Comparison of ENCODE assay signal across 15 mouse cellular contexts in genomic region chr5:149392420-149392988, GRCm38 (mm10). TPM values are rescaled to one million over a fixed set of nuclear protein-coding genes. Genes with fewer than 3 reads are reported as not detected.
A peak's percentile ranks its signal among the peaks of the same experiment; 100 is the strongest.
DNase-seq lines count a peak whose midpoint lies in the region; ATAC-seq and TF ChIP-seq lines count a peak whose summit lies in the region.
"Had no signal": no experiment of that assay in that cellular context is flagged by ENCODE, and none has a peak within 500 bp of the region (broad histone marks: within the 10 kb centered on the region; RNA-seq: fewer than 3 reads in every experiment).

No protein-coding gene starts in this region.

- H3K9me3 ChIP-seq in hindbrain, postnatal 0 days (ENCODE audit: low read length): no peaks in the 10 kb centered on the region
- 0 out of 2 replicates have a peak, but pooled peaks cover 5% of the 10 kb centered on the region for H3K9me3 ChIP-seq in hindbrain, embryonic 14.5 days (ENCODE audit: control insufficient read depth, low read length)
- no peaks in the 10 kb centered on the region for H3K9me3 ChIP-seq in embryonic facial prominence, embryonic 11.5 days (replicated peaks; ENCODE audit: control insufficient read depth, low read length)
- no peaks in the 10 kb centered on the region for H3K9me3 ChIP-seq in stomach, embryonic 14.5 days (ENCODE audit: control insufficient read depth, low read depth, low read length)

- no peaks in the 10 kb centered on the region for H3K27me3 ChIP-seq in hindbrain, postnatal 0 days (ENCODE audit: insufficient read depth, low read length)
- H3K27me3 ChIP-seq in hindbrain, embryonic 14.5 days (ENCODE audit: control insufficient read depth, insufficient read depth, low read length): no peaks in the 10 kb centered on the region
- no peaks in the 10 kb centered on the region for H3K27me3 ChIP-seq in testis, adult 2 months (ENCODE audit: control insufficient read depth, insufficient read depth, low read length)
- no peaks in the 10 kb centered on the region for H3K27me3 ChIP-seq in embryonic facial prominence, embryonic 11.5 days (ENCODE audit: control insufficient read depth, insufficient read depth, low read length)
- H3K27me3 ChIP-seq in stomach, embryonic 14.5 days (ENCODE audit: control insufficient read depth, insufficient read depth, low read length): no peaks in the 10 kb centered on the region

- TF ChIP-seq CTCF in hindbrain, postnatal 0 days (IDR thresholded peaks at IDR 0.05; ENCODE audit: low read depth): peak; percentile 28
- peak; percentile 59; the same call in 1 of the 2 replicates for TF ChIP-seq CTCF in testis, adult 2 months (IDR thresholded peaks at IDR 0.05; ENCODE audit: control insufficient read depth, insufficient read depth, insufficient replicate concordance, low read depth, low read length)

- H3K4me2 ChIP-seq in hindbrain, postnatal 0 days (ENCODE audit: low read depth, low read length): no peak overlapping the region
- no peak overlapping the region for H3K4me2 ChIP-seq in hindbrain, embryonic 14.5 days (replicated peaks)
- no peak overlapping the region for H3K4me2 ChIP-seq in embryonic facial prominence, embryonic 11.5 days (ENCODE audit: low read depth, low read length)
- no peak overlapping the region for H3K4me2 ChIP-seq in stomach, embryonic 14.5 days (replicated peaks; ENCODE audit: low read depth, low read length)

- DNase-seq in hindbrain, postnatal 0 days (ENCODE audit: low spot score): no peak
- DNase-seq in hindbrain, embryonic 14.5 days (ENCODE audit: low spot score): no peak
- no peak for DNase-seq in testis, postnatal 10 days (ENCODE audit: low spot score)
- peak; percentile 71 for DNase-seq in embryonic facial prominence, embryonic 11.5 days (ENCODE audit: low spot score)
- no peak for DNase-seq in spleen, postnatal 36 days (ENCODE audit: low spot score in 2 of 2)
- no peak for DNase-seq in cerebellum, adult 9-10 months
- DNase-seq: adrenal gland, postnatal 14 days; cerebellum, adult 11-12 months; kidney, adult 2 months; layer of hippocampus, postnatal 36 days had no signal

- H3K4me3 ChIP-seq in hindbrain, postnatal 0 days (ENCODE audit: low read length): no peak overlapping the region
- H3K4me3 ChIP-seq in hindbrain, embryonic 14.5 days (replicated peaks; ENCODE audit: low read length): no peak overlapping the region
- H3K4me3 ChIP-seq in testis, adult 2 months (ENCODE audit: control insufficient read depth, low read depth, low read length): no peak overlapping the region
- H3K4me3 ChIP-seq in embryonic facial prominence, embryonic 11.5 days (ENCODE audit: low read depth, low read length): no peak overlapping the region
- H3K4me3 ChIP-seq in stomach, embryonic 14.5 days (ENCODE audit: low read depth, low read length): no peak overlapping the region
- H3K4me3 ChIP-seq: myocyte had no signal

- no peaks in the 10 kb centered on the region for H3K36me3 ChIP-seq in hindbrain, postnatal 0 days (ENCODE audit: insufficient read depth, low read length)
- no peaks in the 10 kb centered on the region for H3K36me3 ChIP-seq in hindbrain, embryonic 14.5 days (replicated peaks; ENCODE audit: control insufficient read depth, insufficient read depth)
- H3K36me3 ChIP-seq in testis, adult 2 months (ENCODE audit: control insufficient read depth, insufficient read depth, low read length): no peaks in the 10 kb centered on the region
- no peaks in the 10 kb centered on the region for H3K36me3 ChIP-seq in embryonic facial prominence, embryonic 11.5 days (replicated peaks; ENCODE audit: control insufficient read depth, insufficient read depth, low read depth, low read length)
- no peaks in the 10 kb centered on the region for H3K36me3 ChIP-seq in stomach, embryonic 14.5 days (ENCODE audit: control insufficient read depth, insufficient read depth, low read length)

- ATAC-seq in hindbrain, postnatal 0 days: no peak
- no peak for ATAC-seq in hindbrain, embryonic 14.5 days (ENCODE audit: low FRiP score)
- ATAC-seq in embryonic facial prominence, embryonic 11.5 days (replicated peaks; ENCODE audit: insufficient number of reproducible peaks, low FRiP score, low TSS enrichment, low read depth): no peak
- no peak for ATAC-seq in stomach, embryonic 14.5 days (ENCODE audit: insufficient number of reproducible peaks, insufficient read depth, low FRiP score, low read depth)
- ATAC-seq: forebrain, embryonic 16.5 days had no signal

- TF ChIP-seq POLR2A in testis, adult 2 months (IDR thresholded peaks at IDR 0.05; ENCODE audit: control insufficient read depth, low read depth, low read length): no peak

- H3K4me1 ChIP-seq in hindbrain, postnatal 0 days (ENCODE audit: insufficient read depth, low read length): no peaks in the 10 kb centered on the region
- no peaks in the 10 kb centered on the region for H3K4me1 ChIP-seq in hindbrain, embryonic 14.5 days (replicated peaks; ENCODE audit: control insufficient read depth, insufficient read depth, low read length)
- no peaks in the 10 kb centered on the region for H3K4me1 ChIP-seq in testis, adult 2 months (ENCODE audit: control insufficient read depth, insufficient read depth, low read length)
- H3K4me1 ChIP-seq in embryonic facial prominence, embryonic 11.5 days (ENCODE audit: control insufficient read depth, insufficient read depth, low read length): no peaks in the 10 kb centered on the region; the same call in 1 of the 2 replicates
- H3K4me1 ChIP-seq in stomach, embryonic 14.5 days (ENCODE audit: control insufficient read depth, insufficient read depth, low read length): peaks cover 12% of the 10 kb centered on the region

- H3K9ac ChIP-seq in hindbrain, postnatal 0 days (replicated peaks; ENCODE audit: low read length): no peak overlapping the region
- H3K9ac ChIP-seq in hindbrain, embryonic 14.5 days: no peak overlapping the region
- no peak overlapping the region for H3K9ac ChIP-seq in embryonic facial prominence, embryonic 11.5 days (replicated peaks; ENCODE audit: low read length)
- no peak overlapping the region for H3K9ac ChIP-seq in stomach, embryonic 14.5 days (replicated peaks; ENCODE audit: low read depth, low read length)

- H3K27ac ChIP-seq in hindbrain, postnatal 0 days: no peak overlapping the region
- no peak overlapping the region for H3K27ac ChIP-seq in hindbrain, embryonic 14.5 days
- H3K27ac ChIP-seq in testis, adult 2 months (ENCODE audit: control insufficient read depth, insufficient read depth, low read depth, low read length): no peak overlapping the region
- peak overlapping the region; percentile 36; the same call in 1 of the 2 replicates for H3K27ac ChIP-seq in embryonic facial prominence, embryonic 11.5 days (replicated peaks; ENCODE audit: low read depth, low read length)
- 0 out of 2 replicates have a peak overlapping the region, but pooled peaks have one; percentile 44 for H3K27ac ChIP-seq in stomach, embryonic 14.5 days (ENCODE audit: low read length)
- H3K27ac ChIP-seq: macrophage had no signal

- WGBS in hindbrain, postnatal 0 days: 76% methylated on average over 6 of the region's 6 CpGs
- WGBS in hindbrain, embryonic 14.5 days: 81% methylated on average over 6 of the region's 6 CpGs
- 51% methylated on average over 6 of the region's 6 CpGs for WGBS in embryonic facial prominence, embryonic 11.5 days
- 28% methylated on average over 6 of the region's 6 CpGs for WGBS in stomach, embryonic 14.5 days

RNA-seq across cellular contexts. Expression of gene Medag, which starts 19.0 kb away (rescaled TPM):
- total RNA-seq in hindbrain, postnatal 0 days (2014; rRNA removed): 9.3 and 11.3 TPM in 2 replicates
- polyA plus RNA-seq in hindbrain, postnatal 0 days (2015; fragmentation: Nextera tagmentation; extraction: Ambion mirVana): 8.3 and 9.1 TPM in 2 replicates
- 2.5 and 4.0 TPM in 2 replicates for polyA plus RNA-seq in hindbrain, embryonic 14.5 days (2014; fragmentation: Nextera tagmentation; extraction: Ambion mirVana)
- polyA plus RNA-seq in testis, adult 2 months (2012; rRNA removed): 0.37 and 0.41 TPM in 2 replicates
- 0.70 and 0.72 TPM in 2 replicates for polyA plus RNA-seq in embryonic facial prominence, embryonic 11.5 days (2014; fragmentation: Nextera tagmentation; extraction: Ambion mirVana)
- polyA plus RNA-seq in stomach, embryonic 14.5 days (2014; fragmentation: Nextera tagmentation; extraction: Ambion mirVana): 2.2 and 3.6 TPM in 2 replicates
- polyA plus RNA-seq: macrophage had no signal

RNA-seq across cellular contexts. Expression of gene Tex26, which starts 47.0 kb away (rescaled TPM):
- total RNA-seq in hindbrain, postnatal 0 days (2014; rRNA removed): 0.31 and 0.50 TPM in 2 replicates
- 1.0 and 1.6 TPM in 2 replicates for polyA plus RNA-seq in hindbrain, postnatal 0 days (2015; fragmentation: Nextera tagmentation; extraction: Ambion mirVana)
- 1.1 and 1.2 TPM in 2 replicates for polyA plus RNA-seq in hindbrain, embryonic 14.5 days (2014; fragmentation: Nextera tagmentation; extraction: Ambion mirVana)
- polyA plus RNA-seq in testis, adult 2 months (2012; rRNA removed): 30.1 and 35.9 TPM in 2 replicates
- 0.54 and 0.74 TPM in 2 replicates for polyA plus RNA-seq in embryonic facial prominence, embryonic 11.5 days (2014; fragmentation: Nextera tagmentation; extraction: Ambion mirVana)
- 0.22 and 0.25 TPM in 2 replicates for polyA plus RNA-seq in stomach, embryonic 14.5 days (2014; fragmentation: Nextera tagmentation; extraction: Ambion mirVana)
- total RNA-seq: adrenal gland, postnatal 14 days had no signal
- polyA plus RNA-seq: kidney, adult 2 months; macrophage had no signal

Comparison
In these comparisons a context has a peak if more than half of its experiments do, and no peak if none do; other contexts are left out.
1. H3K27ac ChIP-seq: peak in embryonic facial prominence, embryonic 11.5 days (single experiment) and stomach, embryonic 14.5 days (single experiment); none in hindbrain, postnatal 0 days (single experiment), hindbrain, embryonic 14.5 days (single experiment) and testis, adult 2 months (single experiment).
2. RNA of gene Tex26, which starts 47.0 kb away (polyA plus RNA-seq): 30.1 to 35.9 TPM in testis, adult 2 months; 1.0 to 1.6 TPM in hindbrain, postnatal 0 days, 1.1 to 1.2 TPM in hindbrain, embryonic 14.5 days, 0.54 to 0.74 TPM in embryonic facial prominence, embryonic 11.5 days and 0.22 to 0.25 TPM in stomach, embryonic 14.5 days; every median in the first group is over 10 times any median in the second.